Mouse (Mus musculus) v-Abl transformed pro-B cells (cell line): ENCODE measurements at regions not wholly inside any gene's neighbourhood (a gene's known extent, or its start where the extent isn't known, plus 50 kb on each side); places are given as distances from the start of the nearest gene placed in this dataset.

ENCODE experiments used
- in situ Hi-C, 2 experiments: fragments of 400-800 bp; cut with MboI; formaldehyde crosslinking; loops; one replicate each; pipeline ENCODE4 v1.15.1; 2025; ENCODE audit not compliant: unreplicated experiment in 2 of 2

GRCm38 (mm10) chr6:95179993-95180392 lies 63.0 kb downstream of the Kbtbd8 start:
- in situ Hi-C loops: no loop called here

DNA sequence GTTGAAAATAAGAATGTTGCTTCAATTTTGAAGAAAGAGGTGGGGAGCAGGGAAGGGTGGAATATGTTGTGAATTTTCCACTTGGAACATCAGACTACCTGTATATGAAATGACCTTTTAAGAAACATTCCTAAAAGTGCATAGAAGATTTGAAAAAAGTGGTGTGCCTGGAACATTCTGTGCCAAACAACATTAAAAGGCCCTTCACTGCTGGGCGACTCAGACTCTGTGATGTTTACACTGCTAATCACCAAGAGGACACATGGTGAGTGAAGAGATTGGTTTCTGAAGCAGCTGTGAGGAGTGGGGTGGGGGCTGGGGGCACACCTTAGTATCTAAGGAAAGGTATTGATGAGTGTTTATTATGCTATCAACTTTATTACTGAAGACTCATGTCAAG lies 65.2 kb downstream of the Kbtbd8 start:
- in situ Hi-C loops: no loop called here

GRCm38 (mm10) chr6:95185074-95185931 lies 68.3 kb downstream of the Kbtbd8 start:
- in situ Hi-C loops: no loop called here

DNA sequence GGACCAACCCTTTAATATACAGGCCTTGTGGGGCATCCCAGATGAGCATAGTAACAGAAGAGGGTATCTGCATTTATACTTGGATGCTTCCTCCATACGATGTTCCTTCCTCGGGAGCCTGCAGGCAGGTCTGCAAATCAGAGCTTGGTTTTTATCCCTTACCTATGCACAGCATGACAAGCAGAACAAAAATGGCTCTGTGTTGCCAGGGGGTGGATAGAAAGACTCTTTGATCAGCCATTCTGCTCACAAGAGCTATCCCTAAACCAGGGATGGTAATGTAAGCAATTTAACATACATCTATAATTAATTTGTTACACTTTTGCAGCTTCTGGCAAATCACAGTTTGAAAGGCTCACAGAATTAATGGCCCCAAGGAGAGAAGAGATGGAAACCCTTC lies 79.6 kb downstream of the Kbtbd8 start:
- in situ Hi-C loops: no loop called here

GRCm38 (mm10) chr6:95198611-95199010 lies 81.6 kb downstream of the Kbtbd8 start:
- in situ Hi-C loops: no loop called here

- in situ Hi-C loops: loop anchor here in 1 of 2 experiments (10.0 kb wide), 1 partner anchor 98 kb away; no protein-coding TSS in a partner anchor
These were observed 85.3 kb downstream of the Kbtbd8 start for GRCm38 (mm10) chr6:95202291-95202790.

- in situ Hi-C loops: loop anchor here in 1 of 2 experiments (10.0 kb wide), 1 partner anchor 98 kb away; no protein-coding TSS in a partner anchor
These were observed 85.9 kb downstream of the Kbtbd8 start for GRCm38 (mm10) chr6:95202978-95203377.

DNA sequence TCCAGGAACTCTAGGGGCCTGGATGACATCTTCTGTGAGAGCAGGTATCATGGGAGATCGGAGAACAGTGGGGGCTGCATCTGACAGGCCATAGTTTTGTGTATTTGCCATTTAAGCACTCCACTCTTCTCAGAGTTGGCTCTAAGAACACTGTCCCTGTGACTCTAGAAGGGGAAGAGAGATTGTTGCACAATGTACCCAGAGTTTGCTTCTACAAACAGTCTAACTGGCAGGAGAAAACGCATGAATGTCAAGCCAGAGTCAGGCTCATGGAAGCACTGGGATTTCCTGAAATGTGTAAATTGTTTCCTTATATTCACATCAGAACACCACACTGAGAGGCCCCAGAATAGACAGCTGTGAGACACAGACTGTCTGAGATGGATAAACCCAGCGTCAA lies 87.2 kb downstream of the Kbtbd8 start:
- in situ Hi-C loops: loop anchor here in 1 of 2 experiments (10.0 kb wide), 1 partner anchor 99 kb away; no protein-coding TSS in a partner anchor

DNA sequence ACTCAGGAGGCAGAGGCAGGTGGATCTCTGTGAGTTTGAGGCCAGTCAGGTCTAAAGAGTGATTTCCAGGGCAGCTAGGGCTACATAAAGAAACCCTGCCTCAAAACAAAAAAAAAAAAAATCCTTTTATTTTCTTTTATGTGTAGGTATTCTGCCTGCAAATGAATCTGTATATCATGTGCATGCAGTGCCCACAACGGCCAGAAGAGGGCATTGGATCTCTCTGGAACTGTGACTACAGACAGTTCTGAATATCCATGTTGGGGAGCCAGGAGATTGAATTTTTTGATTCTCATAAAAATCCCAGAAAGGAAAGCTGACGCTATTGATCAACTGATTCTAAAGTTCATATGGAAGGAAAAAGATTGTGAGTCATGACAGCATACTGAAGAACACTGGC lies 90.0 kb downstream of the Kbtbd8 start:
- in situ Hi-C loops: loop anchor here in 1 of 2 experiments (10.0 kb wide), 1 partner anchor 102 kb away; no protein-coding TSS in a partner anchor

DNA sequence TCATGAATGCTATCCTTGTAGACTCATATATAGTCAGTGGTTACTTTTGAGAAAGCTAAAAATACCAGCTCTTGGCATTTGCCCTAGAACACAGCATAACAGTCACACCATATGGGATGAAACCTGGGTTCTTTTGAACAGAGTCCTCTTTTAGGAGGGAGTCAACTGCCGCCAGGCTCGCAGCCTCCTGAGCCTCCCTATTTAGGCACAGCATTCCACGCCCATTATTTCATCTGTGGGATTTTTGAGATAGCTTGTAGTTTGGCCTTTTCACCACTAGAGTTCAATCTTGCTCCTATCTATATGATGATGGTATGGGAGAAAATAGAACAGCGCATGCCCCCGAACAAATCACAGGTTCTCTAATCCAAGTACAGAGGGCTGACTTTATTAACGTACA lies 100.4 kb downstream of the Kbtbd8 start:
- in situ Hi-C loops: no loop called here

DNA sequence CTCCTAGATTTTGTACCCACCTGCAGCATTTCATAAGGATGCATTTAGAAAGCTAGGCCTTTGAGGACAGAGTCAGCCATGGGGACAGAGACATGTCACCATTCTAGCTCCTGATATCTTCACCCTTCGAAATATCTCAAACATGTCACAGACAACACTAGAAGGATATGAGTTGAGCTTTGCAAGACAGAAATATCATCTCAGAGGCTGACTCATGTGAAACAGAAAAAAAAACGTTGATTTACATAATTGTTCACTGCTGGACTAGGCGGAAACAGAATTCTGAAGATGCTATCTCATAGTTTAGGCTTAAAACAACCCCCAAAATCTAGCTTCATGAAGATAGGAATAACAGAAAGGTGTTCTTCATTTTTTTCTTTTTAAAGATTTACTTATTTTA lies 101.8 kb downstream of the Kbtbd8 start:
- in situ Hi-C loops: no loop called here

DNA sequence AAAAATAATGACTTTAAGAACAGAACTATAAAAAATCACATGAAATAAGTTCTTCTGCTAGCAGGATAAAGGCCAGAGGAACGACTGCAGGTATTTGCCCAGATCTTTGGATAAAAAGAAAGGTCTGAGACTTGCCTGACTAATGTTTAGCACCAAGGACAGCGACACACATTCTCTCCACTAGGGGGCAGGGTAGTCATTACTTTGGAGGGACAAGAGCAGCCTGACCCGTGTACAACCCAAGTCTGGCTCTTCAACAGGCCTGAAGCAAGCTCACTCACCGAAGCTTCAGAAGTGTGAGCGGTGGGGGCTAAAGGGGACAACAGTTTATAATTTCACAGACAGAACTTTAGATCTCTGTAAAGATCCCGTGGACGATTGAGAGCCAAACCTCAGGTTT lies 98.4 kb upstream of the Gm10234 start:
- in situ Hi-C loops: loop anchor here (5.0 to 10.0 kb wide), 6 partner anchors 129 to 1881 kb away; no protein-coding TSS in a partner anchor

DNA sequence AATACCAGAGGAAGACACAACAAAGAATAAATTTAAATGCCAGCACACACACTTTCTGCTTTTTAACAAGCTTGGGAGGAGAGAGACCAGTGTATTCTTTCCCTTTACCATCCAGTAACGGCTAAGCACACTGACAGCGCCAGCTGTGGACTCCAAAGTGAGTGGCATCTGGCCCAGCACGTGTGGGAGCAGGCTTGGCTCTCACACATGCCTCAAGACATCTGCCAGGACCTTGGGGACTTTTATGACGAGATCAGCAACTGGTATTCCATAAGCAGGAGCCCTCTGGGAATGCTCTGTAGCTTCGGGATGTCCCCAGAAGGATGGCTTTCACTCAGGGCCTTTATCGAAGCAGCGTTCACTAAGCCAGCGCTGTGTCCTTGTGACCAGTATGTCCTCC lies 92.0 kb upstream of the Gm10234 start:
- in situ Hi-C loops: loop anchor here (5.0 to 10.0 kb wide), 5 partner anchors 135 to 1875 kb away; no protein-coding TSS in a partner anchor

- in situ Hi-C loops: no loop called here
These were observed 87.2 kb upstream of the Gm10234 start for GRCm38 (mm10) chr6:95234712-95235111.

GRCm38 (mm10) chr6:95243657-95244056 lies 78.3 kb upstream of the Gm10234 start:
- in situ Hi-C loops: no loop called here

DNA sequence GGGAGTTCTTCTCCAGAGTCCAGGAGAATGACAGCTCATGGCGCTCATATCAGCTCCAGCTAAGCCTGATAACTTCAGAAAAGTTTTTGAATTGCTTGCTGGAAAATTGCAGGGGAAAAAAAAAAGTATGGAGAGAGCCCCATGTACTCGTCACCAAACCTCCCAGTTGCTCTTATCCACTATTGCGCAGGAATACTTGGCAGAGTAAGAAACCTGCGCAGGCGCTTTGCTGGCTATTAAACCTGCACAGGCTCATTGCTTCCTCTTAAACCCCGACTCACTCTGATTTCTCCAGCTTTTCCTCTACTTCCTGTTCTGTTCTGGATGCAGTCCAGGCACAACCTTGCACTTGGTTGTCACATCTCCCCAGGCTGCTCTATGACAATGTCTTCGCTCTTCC lies 77.0 kb upstream of the Gm10234 start:
- in situ Hi-C loops: no loop called here

GRCm38 (mm10) chr6:95256303-95256702 lies 65.6 kb upstream of the Gm10234 start:
- in situ Hi-C loops: no loop called here

- in situ Hi-C loops: no loop called here
These were observed 60.9 kb upstream of the Gm10234 start for GRCm38 (mm10) chr6:95261001-95261400.

- in situ Hi-C loops: no loop called here
These were observed 57.7 kb upstream of the Gm10234 start for GRCm38 (mm10) chr6:95264011-95264869.

DNA sequence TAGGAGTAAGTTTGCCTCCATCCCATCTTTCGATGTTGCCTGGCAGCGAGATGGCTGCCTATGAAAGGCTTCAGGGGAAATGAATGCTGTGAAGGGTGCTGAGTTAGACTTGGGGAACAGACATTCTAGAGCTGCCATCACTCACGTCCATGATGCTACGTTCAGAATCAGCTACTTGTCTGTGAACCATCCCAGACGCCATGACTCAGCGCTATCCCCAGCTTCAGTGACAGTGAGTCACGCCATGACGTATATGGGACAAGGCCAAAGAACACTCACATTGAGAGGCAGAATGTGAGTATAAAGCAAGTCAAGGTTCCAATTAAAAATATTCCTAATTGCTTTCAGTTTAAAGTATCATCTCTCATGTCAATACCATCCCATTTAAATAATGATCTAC lies 52.4 kb upstream of the Gm10234 start:
- in situ Hi-C loops: no loop called here
